Mouse (Mus musculus) naive thymus-derived CD4-positive, alpha-beta T cell, adult 2 months (primary cell): ENCODE measurements around the gene Mrpl37.

Experiments used
- DNase-seq: peaks from one replicate; pipeline ENCODE4 v3.0.0-alpha.2; 2011; ENCODE audit warnings: low read depth

The Mrpl37 gene

GRCm38 (mm10) chr4:107064394-107065098 is 2.1 kb downstream of the Mrpl37 start:
- no peak for DNase-seq

- no peak for DNase-seq
Observed at GRCm38 (mm10) chr4:107063214-107063613, 3.5 kb downstream of the Mrpl37 start.

GRCm38 (mm10) chr4:107061560-107061959 is 5.1 kb downstream of the Mrpl37 start:
- DNase-seq, result no peak

GRCm38 (mm10) chr4:107058781-107059180 is 7.9 kb downstream of the Mrpl37 start:
- DNase-seq, result no peak

- DNase-seq, result no peak
Observed at GRCm38 (mm10) chr4:107058346-107058745, 8.3 kb downstream of the Mrpl37 start.

- DNase-seq, result no peak
Observed at GRCm38 (mm10) chr4:107056088-107056487, 10.6 kb downstream of the Mrpl37 start.

- no peak for DNase-seq
Observed at GRCm38 (mm10) chr4:107052962-107053553, 13.6 kb downstream of the Mrpl37 start.

- DNase-seq, result no peak
Observed at GRCm38 (mm10) chr4:107051889-107052288, 14.8 kb downstream of the Mrpl37 start.

- no peak for DNase-seq
Observed at GRCm38 (mm10) chr4:107048568-107049162, 18.0 kb downstream of the Mrpl37 start.

GRCm38 (mm10) chr4:107047806-107048205 is 18.9 kb downstream of the Mrpl37 start:
- no peak for DNase-seq

GRCm38 (mm10) chr4:107045188-107045587 is 21.5 kb downstream of the Mrpl37 start:
- DNase-seq, result no peak

GRCm38 (mm10) chr4:107042304-107042703 is 24.4 kb downstream of the Mrpl37 start:
- no peak for DNase-seq

GRCm38 (mm10) chr4:107039270-107039669 is 27.4 kb downstream of the Mrpl37 start:
- DNase-seq, result no peak

- no peak for DNase-seq
Observed at GRCm38 (mm10) chr4:107038303-107038702, 28.4 kb downstream of the Mrpl37 start.

GRCm38 (mm10) chr4:107036985-107037384 is 29.7 kb downstream of the Mrpl37 start:
- DNase-seq, result no peak

- DNase-seq, result no peak
Observed at GRCm38 (mm10) chr4:107035689-107036088, 31.0 kb downstream of the Mrpl37 start.

GRCm38 (mm10) chr4:107026451-107026850 is 40.2 kb downstream of the Mrpl37 start:
- no peak for DNase-seq

- DNase-seq, result no peak
Observed at GRCm38 (mm10) chr4:107025369-107025768, 41.3 kb downstream of the Mrpl37 start.

GRCm38 (mm10) chr4:107024899-107025298 is 41.8 kb downstream of the Mrpl37 start:
- no peak for DNase-seq

GRCm38 (mm10) chr4:107021464-107021863 is 45.2 kb downstream of the Mrpl37 start:
- no peak for DNase-seq

GRCm38 (mm10) chr4:107020287-107021000 is 46.2 kb downstream of the Mrpl37 start:
- DNase-seq, result no peak

- no peak for DNase-seq
Observed at GRCm38 (mm10) chr4:107019027-107019426, 47.6 kb downstream of the Mrpl37 start.

GRCm38 (mm10) chr4:107018521-107018920 is 48.1 kb downstream of the Mrpl37 start:
- no peak for DNase-seq
